Mouse (Mus musculus) lung, embryonic 15.5 days (tissue): ENCODE measurements around the gene Plcg2. TPM values are rescaled to one million over a fixed set of nuclear protein-coding genes. Genes with fewer than 3 reads are reported as not detected.

Experiments
- ATAC-seq: fragments of 200-750 bp; cut with Nextera tagmentation; 2 replicates; pipeline ENCODE4 v1.8.0; 2017; ENCODE audit warnings: moderate number of reproducible peaks, borderline replicate concordance; ENCODE audit not compliant: low FRiP score, low TSS enrichment; ENCODE audit errors: extremely low read depth
- H3K27ac ChIP-seq: fragments of 300-500 bp; sonication (generic); 2 replicates; pipeline ENCODE4 v1.5.1; 2015; ENCODE audit warnings: moderate library complexity, mild to moderate bottlenecking, inconsistent platforms
- H3K27me3 ChIP-seq: fragments of 300-500 bp; sonication (generic); 2 replicates; pipeline ENCODE4 v1.6.1; 2015; ENCODE audit warnings: inconsistent platforms
- H3K36me3 ChIP-seq: fragments of 300-500 bp; sonication (generic); 2 replicates; pipeline ENCODE4 v1.6.1; 2015; ENCODE audit warnings: inconsistent platforms
- H3K4me1 ChIP-seq: fragments of 300-500 bp; sonication (generic); 2 replicates; pipeline ENCODE4 v1.6.1; 2015; ENCODE audit warnings: inconsistent platforms
- H3K4me2 ChIP-seq: fragments of 300-500 bp; sonication (generic); 2 replicates; pipeline ENCODE4 v1.6.1; 2015; ENCODE audit warnings: inconsistent platforms, mild to moderate bottlenecking, moderate library complexity
- H3K4me3 ChIP-seq: fragments of 300-500 bp; sonication (generic); 2 replicates; pipeline ENCODE4 v1.5.1; 2015; ENCODE audit warnings: mild to moderate bottlenecking, inconsistent platforms
- H3K9ac ChIP-seq: fragments of 300-500 bp; sonication (generic); 2 replicates; pipeline ENCODE4 v1.6.1; 2015; ENCODE audit warnings: inconsistent platforms
- H3K9me3 ChIP-seq: fragments of 300-500 bp; sonication (generic); 2 replicates; pipeline ENCODE4 v1.6.1; 2016; ENCODE audit warnings: inconsistent platforms
- WGBS: fragments of 180-500 bp; shearing (Covaris S2); methylation state at CpG from one replicate; pipeline ENCODE4 v1.1.7; 2015; 5-methylcytosine and 5-hydroxymethylcytosine counted together
- microRNA-seq: library from miRNA; unstranded; fragments of <30 nt; microRNA quantifications from one replicate; pipeline ENCODE4, GENCODE M21; 2016
- polyA plus RNA-seq: library from polyadenylated mRNA; unstranded; fragments of >200 nt; fragmentation: Nextera tagmentation; extraction: Ambion mirVana; gene quantifications from 2 replicates; pipeline ENCODE4 v1.2.1, GENCODE M21; 2015

Gene Plcg2
- polyA plus RNA-seq, 1 experiment from 2014 or later: 5.0 TPM

- no peak for ATAC-seq
- Histone ChIP-seq H3K9me3 (no peaks in the 10 kb centered on the region), H3K4me2 (no peak overlapping the region), H3K9ac (no peak overlapping the region), H3K27me3 (no peaks in the 10 kb centered on the region), H3K4me1 (no peaks in the 10 kb centered on the region), H3K27ac (no peak overlapping the region), H3K36me3 (no peaks in the 10 kb centered on the region), H3K4me3 (no peak overlapping the region)
- WGBS: 60% methylated on average over 10 of the region's 10 CpGs
Observed at GRCm38 (mm10) chr8:117683925-117684472, 185.9 kb downstream of the Plcg2 start.

GRCm38 (mm10) chr8:117684504-117684903 lies 186.4 kb downstream of the Plcg2 start:
- Histone ChIP-seq H3K9ac (no peak overlapping the region), H3K4me2 (no peak overlapping the region), H3K36me3 (no peaks in the 10 kb centered on the region), H3K9me3 (no peaks in the 10 kb centered on the region), H3K4me3 (no peak overlapping the region), H3K27ac (no peak overlapping the region), H3K27me3 (no peaks in the 10 kb centered on the region), H3K4me1 (no peaks in the 10 kb centered on the region)
- no peak for ATAC-seq
- 36% methylated on average over 11 of the region's 11 CpGs for WGBS

Small RNA genes lying within 50 kb of the gene (microRNA-seq; reads per million reads assigned to microRNA genes)
- gene Gm27361: not detected
- gene Mir7077: not detected
- gene Mir7078: not detected

Other genes starting within 250 kb of the Plcg2 start
- 18.8 and 21.7 TPM in 2 replicates for gene Cmip, start 241.2 kb upstream of the Plcg2 start, polyA plus RNA-seq
- gene Sdr42e1, start 175.4 kb downstream of the Plcg2 start, polyA plus RNA-seq: 3.2 and 3.3 TPM in 2 replicates
- gene Hsd17b2, start 203.6 kb downstream of the Plcg2 start, polyA plus RNA-seq: 0.34 and 0.72 TPM in 2 replicates